Mouse (Mus musculus): ENCODE data around the gene Arl3.

Arl3 gene

GRCm38 (mm10) chr19:46501401-46502068 is 71.5 kb downstream of the Arl3 start, which contains the start of gene Trim8:
Gene Trim8 (plus strand): TSS chr19:46501702.
- peak; percentile 71 for DNase-seq (ENCODE audit: low read depth, low spot score)

- no peak for DNase-seq (ENCODE audit: low read depth, low spot score)
Measured at GRCm38 (mm10) chr19:46500581-46501341, 72.2 kb downstream of the Arl3 start.

- DNase-seq (ENCODE audit: low read depth, low spot score): peak; percentile 100
Measured at GRCm38 (mm10) chr19:46499836-46500580, 73.0 kb downstream of the Arl3 start.

- DNase-seq (ENCODE audit: low read depth, low spot score): no peak
Measured at GRCm38 (mm10) chr19:46499539-46499835, 73.5 kb downstream of the Arl3 start.

GRCm38 (mm10) chr19:46497230-46497629 is 75.8 kb downstream of the Arl3 start:
- DNase-seq (ENCODE audit: low read depth, low spot score): no peak

- no peak for DNase-seq (ENCODE audit: low read depth, low spot score)
Measured at GRCm38 (mm10) chr19:46495136-46495535, 77.9 kb downstream of the Arl3 start.

GRCm38 (mm10) chr19:46490634-46491033 is 82.4 kb downstream of the Arl3 start:
- no peak for DNase-seq (ENCODE audit: low read depth, low spot score)

GRCm38 (mm10) chr19:46489448-46489847 is 83.5 kb downstream of the Arl3 start:
- DNase-seq (ENCODE audit: low read depth, low spot score): no peak

- DNase-seq (ENCODE audit: low read depth, low spot score): no peak
Measured at GRCm38 (mm10) chr19:46486709-46487108, 86.3 kb downstream of the Arl3 start.

- no peak for DNase-seq (ENCODE audit: low read depth, low spot score)
Measured at GRCm38 (mm10) chr19:46485847-46486246, 87.2 kb downstream of the Arl3 start.

- peak; percentile 33 for DNase-seq (ENCODE audit: low read depth, low spot score)
Measured at GRCm38 (mm10) chr19:46484518-46484917, 88.5 kb downstream of the Arl3 start.

- DNase-seq (ENCODE audit: low read depth, low spot score): no peak
Measured at GRCm38 (mm10) chr19:46483701-46484328, 89.2 kb downstream of the Arl3 start.

- DNase-seq (ENCODE audit: low read depth, low spot score): no peak
Measured at GRCm38 (mm10) chr19:46482896-46483516, 90.0 kb downstream of the Arl3 start.

GRCm38 (mm10) chr19:46481756-46482155 is 91.2 kb downstream of the Arl3 start:
- no peak for DNase-seq (ENCODE audit: low read depth, low spot score)

- DNase-seq (ENCODE audit: low read depth, low spot score): no peak
Measured at GRCm38 (mm10) chr19:46481352-46481751, 91.6 kb downstream of the Arl3 start.
